9 mouse cellular contexts compared by ENCODE assay signal in genomic region chr5:100043361-100043760, GRCm38 (mm10). TPM values are rescaled to one million over a fixed set of nuclear protein-coding genes. Genes with fewer than 3 reads are reported as not detected.
DNase-seq lines count a peak whose midpoint lies in the region; ATAC-seq and TF ChIP-seq lines count a peak whose summit lies in the region.
"Had no signal": no experiment of that assay in that cellular context is flagged by ENCODE, and none has a peak within 500 bp of the region (broad histone marks: within the 10 kb centered on the region; RNA-seq: fewer than 3 reads in every experiment).

No protein-coding gene starts in this region.

- H3K4me1 ChIP-seq in heart, embryonic 16.5 days (ENCODE audit: control insufficient read depth, insufficient read depth, low read length) = peaks cover 33% of the 10 kb centered on the region
- peaks cover 16% of the 10 kb centered on the region; the same call in 1 of the 2 replicates for H3K4me1 ChIP-seq in heart, embryonic 11.5 days (ENCODE audit: control insufficient read depth, insufficient read depth, low read length)
- H3K4me1 ChIP-seq in E14TG2a.4 (replicated peaks; ENCODE audit: low read depth, low read length) = peaks cover 66% of the 10 kb centered on the region
- peaks cover 29% of the 10 kb centered on the region for H3K4me1 ChIP-seq in hindbrain, embryonic 12.5 days

- H3K27ac ChIP-seq in heart, embryonic 16.5 days (ENCODE audit: low read length) = 0 out of 2 replicates have a peak overlapping the region, but pooled peaks have one; percentile 3
- H3K27ac ChIP-seq in heart, embryonic 11.5 days (ENCODE audit: low read depth, low read length) = no peak overlapping the region
- H3K27ac ChIP-seq in hindbrain, embryonic 12.5 days = no peak overlapping the region
- H3K27ac ChIP-seq: limb, embryonic 12.5 days had no signal

- TF ChIP-seq CTCF in E14TG2a.4 (conservative IDR thresholded peaks at IDR 0.05; ENCODE audit: low read length) = no peak

- no peak for ATAC-seq in heart, embryonic 16.5 days (replicated peaks; ENCODE audit: extremely low read depth, insufficient read depth, low FRiP score)
- no peak for ATAC-seq in heart, embryonic 11.5 days (replicated peaks; ENCODE audit: insufficient number of reproducible peaks, low FRiP score, low TSS enrichment)
- ATAC-seq in hindbrain, embryonic 12.5 days (ENCODE audit: low FRiP score) = no peak

- H3K36me3 ChIP-seq in heart, embryonic 16.5 days (ENCODE audit: control insufficient read depth, insufficient read depth) = no peaks in the 10 kb centered on the region
- no peaks in the 10 kb centered on the region for H3K36me3 ChIP-seq in heart, embryonic 11.5 days (ENCODE audit: control insufficient read depth, insufficient read depth, low read length)
- peaks cover 29% of the 10 kb centered on the region for H3K36me3 ChIP-seq in E14TG2a.4 (ENCODE audit: insufficient read depth, low read length)
- H3K36me3 ChIP-seq in hindbrain, embryonic 12.5 days = no peaks in the 10 kb centered on the region

- H3K27me3 ChIP-seq in heart, embryonic 16.5 days (ENCODE audit: control insufficient read depth, insufficient read depth, low read length) = no peaks in the 10 kb centered on the region
- H3K27me3 ChIP-seq in heart, embryonic 11.5 days (ENCODE audit: control insufficient read depth, insufficient read depth, low read length) = no peaks in the 10 kb centered on the region
- no peaks in the 10 kb centered on the region for H3K27me3 ChIP-seq in E14TG2a.4 (ENCODE audit: insufficient read depth, low read length)
- no peaks in the 10 kb centered on the region for H3K27me3 ChIP-seq in hindbrain, embryonic 12.5 days
- H3K27me3 ChIP-seq: limb, embryonic 12.5 days had no signal

- 54% methylated on average over 5 of the region's 5 CpGs for whole genome bisulfite sequencing in heart, embryonic 16.5 days
- WGBS in heart, embryonic 11.5 days (ENCODE audit: insufficient replicate concordance) = 92% methylated on average over 5 of the region's 5 CpGs
- WGBS in hindbrain, embryonic 12.5 days = 88% methylated on average over 5 of the region's 5 CpGs

- no peaks in the 10 kb centered on the region for H3K9me3 ChIP-seq in heart, embryonic 16.5 days (replicated peaks; ENCODE audit: control insufficient read depth, low read length)
- no peaks in the 10 kb centered on the region for H3K9me3 ChIP-seq in heart, embryonic 11.5 days (replicated peaks; ENCODE audit: control insufficient read depth, low read length)
- H3K9me3 ChIP-seq in E14TG2a.4 (ENCODE audit: low read length) = no peaks in the 10 kb centered on the region
- no peaks in the 10 kb centered on the region for H3K9me3 ChIP-seq in hindbrain, embryonic 12.5 days (replicated peaks)
- H3K9me3 ChIP-seq: limb, embryonic 12.5 days had no signal

- DNase-seq in brain, adult 2 months (ENCODE audit: low read depth, low spot score) = peak; percentile 92
- DNase-seq in kidney, postnatal 4 days = peak; percentile 48 to 63
- DNase-seq in B cell, adult 2 months = no peak
- no peak for DNase-seq in thymus, postnatal 4 days

- H3K4me2 ChIP-seq in heart, embryonic 16.5 days (ENCODE audit: low read depth, low read length) = no peak overlapping the region
- no peak overlapping the region for H3K4me2 ChIP-seq in heart, embryonic 11.5 days
- H3K4me2 ChIP-seq in hindbrain, embryonic 12.5 days (replicated peaks) = no peak overlapping the region
- H3K4me2 ChIP-seq: limb, embryonic 12.5 days had no signal

- no peak overlapping the region for H3K9ac ChIP-seq in heart, embryonic 16.5 days (ENCODE audit: low read length)
- no peak overlapping the region for H3K9ac ChIP-seq in heart, embryonic 11.5 days (ENCODE audit: low read depth, low read length)
- no peak overlapping the region for H3K9ac ChIP-seq in hindbrain, embryonic 12.5 days
- H3K9ac ChIP-seq: limb, embryonic 12.5 days had no signal

- H3K4me3 ChIP-seq in heart, embryonic 16.5 days (ENCODE audit: low read length) = no peak overlapping the region
- H3K4me3 ChIP-seq in heart, embryonic 11.5 days (ENCODE audit: low read depth, low read length) = no peak overlapping the region
- H3K4me3 ChIP-seq in E14TG2a.4 (replicated peaks; ENCODE audit: low read length) = peak overlapping the region; percentile 98
- H3K4me3 ChIP-seq in hindbrain, embryonic 12.5 days = no peak overlapping the region
- H3K4me3 ChIP-seq: limb, embryonic 12.5 days had no signal

RNA-seq across cellular contexts. Expression of gene Enoph1, which starts 3.6 kb away (rescaled TPM):
- 28.2 and 29.5 TPM in 2 replicates for polyA plus RNA-seq in heart, embryonic 16.5 days (2015; fragmentation: Nextera tagmentation; extraction: Ambion mirVana)
- 28.0 and 31.2 TPM in 2 replicates for polyA plus RNA-seq in heart, embryonic 11.5 days (2014; fragmentation: Nextera tagmentation; extraction: Ambion mirVana)
- 38.0 and 39.2 TPM in 2 replicates for polyA plus RNA-seq in hindbrain, embryonic 12.5 days (2016; fragmentation: Nextera tagmentation; extraction: Ambion mirVana)

RNA-seq across cellular contexts. Expression of gene Hnrnpdl, which starts 3.9 kb away (rescaled TPM):
- 80.8 and 86.0 TPM in 2 replicates for polyA plus RNA-seq in heart, embryonic 16.5 days (2015; fragmentation: Nextera tagmentation; extraction: Ambion mirVana)
- polyA plus RNA-seq in heart, embryonic 11.5 days (2014; fragmentation: Nextera tagmentation; extraction: Ambion mirVana) = 117 and 125 TPM in 2 replicates
- 258 and 273 TPM in 2 replicates for polyA plus RNA-seq in hindbrain, embryonic 12.5 days (2016; fragmentation: Nextera tagmentation; extraction: Ambion mirVana)

Comparison
In these comparisons a context has a peak if more than half of its experiments do, and no peak if none do; other contexts are left out.
1. DNase-seq: peak in brain, adult 2 months (single experiment) and kidney, postnatal 4 days (2 of 2); none in B cell, adult 2 months (0 of 2) and thymus, postnatal 4 days (single experiment).